Mouse (Mus musculus) layer of hippocampus, adult 9-11 months (tissue): ENCODE measurements around the gene Syk.

Experiments used
- DNase-seq: peaks from one replicate; pipeline ENCODE4 v3.0.0; 2022

The Syk gene

DNA sequence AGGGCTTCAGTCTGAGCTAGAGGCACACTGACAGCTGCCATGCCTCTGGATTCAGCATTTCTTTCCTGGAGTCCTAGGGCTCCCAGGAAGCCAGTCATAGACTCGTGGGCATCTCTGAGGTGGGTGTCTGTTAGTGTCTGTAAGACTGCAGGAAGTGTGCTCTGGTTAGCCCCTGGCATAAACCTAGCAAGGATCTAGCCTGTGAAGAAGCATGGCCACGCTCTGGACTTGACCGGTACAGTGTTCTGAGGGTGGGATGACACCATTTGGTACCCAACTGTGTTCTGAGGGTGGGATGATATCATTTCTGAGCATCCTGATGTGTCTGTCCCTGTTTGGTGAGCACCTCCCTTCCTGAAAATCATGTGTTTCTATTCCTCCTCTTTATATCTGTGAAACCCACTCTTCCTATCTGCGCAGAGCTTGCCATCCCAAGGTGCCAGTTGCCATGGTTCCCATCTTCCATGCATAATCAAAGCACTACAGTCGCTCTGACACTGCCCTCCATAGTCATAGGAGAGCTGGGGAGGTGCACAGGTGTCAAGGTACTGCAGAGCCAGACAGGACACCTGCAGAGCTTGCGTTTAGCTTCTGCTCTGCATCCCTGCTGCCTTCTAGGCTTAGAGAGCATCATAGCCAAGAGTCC is 20.9 kb downstream of the Syk start:
- DNase-seq: peak; percentile 38

DNA sequence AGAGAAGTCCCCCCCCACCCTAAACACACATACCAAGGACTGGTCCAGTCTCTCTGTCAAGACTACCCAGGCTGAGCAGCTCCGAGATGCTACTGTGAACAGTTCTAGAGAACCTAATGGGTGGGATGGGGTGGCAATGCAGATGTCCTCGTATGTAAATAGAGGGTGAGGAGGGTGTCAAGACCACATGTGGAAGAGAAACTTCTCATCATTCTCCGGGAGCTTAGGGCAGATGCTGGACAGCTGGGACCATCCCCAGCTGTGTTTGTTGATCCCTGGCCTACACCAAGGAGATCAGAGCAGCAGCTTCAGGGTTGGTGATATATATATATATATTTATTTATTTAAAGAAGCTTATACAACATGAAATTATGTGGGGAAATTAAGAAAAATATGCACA is 22.0 kb downstream of the Syk start:
- DNase-seq: no peak

DNA sequence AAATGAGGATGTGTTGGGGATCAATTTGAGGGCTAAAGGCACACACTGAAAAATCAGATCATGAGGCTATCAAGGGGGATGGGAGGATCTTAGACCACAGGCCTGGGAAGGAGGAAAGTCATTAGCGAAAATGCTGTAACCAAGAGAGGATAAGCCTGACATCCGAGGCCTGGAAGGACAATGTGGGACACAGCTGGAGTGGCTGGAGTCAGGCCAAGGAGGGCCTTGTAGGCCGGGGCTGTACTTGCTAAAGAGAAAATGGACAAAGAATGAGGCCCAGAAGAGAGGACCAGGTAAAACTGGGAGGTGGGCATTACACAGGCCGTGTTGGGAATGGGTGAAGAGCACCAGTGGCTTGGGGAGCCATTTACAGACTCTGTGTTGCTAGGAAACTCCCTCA is 22.9 kb downstream of the Syk start:
- DNase-seq: no peak

DNA sequence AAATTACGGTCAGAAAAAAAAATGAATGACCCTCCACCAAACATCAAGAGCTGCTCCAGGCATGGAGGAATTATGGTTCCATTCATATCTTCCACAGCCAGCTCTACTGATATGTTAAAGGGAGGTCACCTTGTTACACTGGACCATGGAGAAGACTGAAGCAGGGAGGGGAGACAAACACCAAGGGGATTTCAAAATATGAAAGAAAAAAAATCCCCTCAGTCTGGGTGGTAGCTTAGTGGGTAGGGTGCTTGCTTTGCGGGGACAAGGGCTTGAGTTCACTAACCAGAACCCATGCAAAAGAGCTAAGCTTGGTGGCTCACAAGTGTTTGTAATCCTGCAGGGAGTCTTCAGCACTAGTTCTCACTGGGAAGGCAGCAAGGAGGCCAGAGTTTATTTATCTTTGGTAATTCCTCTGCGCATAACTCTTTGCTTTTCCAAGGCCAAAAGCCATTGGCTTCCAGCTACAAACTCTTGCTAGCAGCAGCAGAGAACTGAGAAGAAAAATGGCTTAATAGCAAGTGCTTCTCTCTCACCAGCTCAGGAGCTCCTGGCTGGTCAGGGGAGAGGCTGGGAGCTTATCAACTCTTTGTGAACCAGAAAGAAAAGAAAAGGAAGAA is 23.8 kb downstream of the Syk start:
- DNase-seq: no peak

DNA sequence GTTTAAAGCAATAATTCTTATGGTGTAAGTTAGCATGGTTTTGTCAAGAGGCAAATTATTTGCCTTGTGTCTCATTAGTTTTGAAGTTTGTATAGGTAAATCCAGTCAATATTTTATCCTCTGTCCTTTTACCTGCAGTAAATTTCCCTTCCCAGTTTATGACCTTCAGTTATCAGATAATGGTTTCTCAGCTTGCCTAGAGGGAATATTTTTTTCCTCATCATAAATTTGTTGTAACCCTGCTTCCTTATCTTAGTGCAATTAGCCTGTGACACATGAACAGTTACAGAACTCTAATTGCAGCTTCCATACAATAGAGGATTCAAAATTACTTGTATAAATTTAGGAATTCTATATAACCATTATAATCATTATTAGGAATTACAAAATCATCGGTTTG is 25.0 kb downstream of the Syk start:
- no peak for DNase-seq

DNA sequence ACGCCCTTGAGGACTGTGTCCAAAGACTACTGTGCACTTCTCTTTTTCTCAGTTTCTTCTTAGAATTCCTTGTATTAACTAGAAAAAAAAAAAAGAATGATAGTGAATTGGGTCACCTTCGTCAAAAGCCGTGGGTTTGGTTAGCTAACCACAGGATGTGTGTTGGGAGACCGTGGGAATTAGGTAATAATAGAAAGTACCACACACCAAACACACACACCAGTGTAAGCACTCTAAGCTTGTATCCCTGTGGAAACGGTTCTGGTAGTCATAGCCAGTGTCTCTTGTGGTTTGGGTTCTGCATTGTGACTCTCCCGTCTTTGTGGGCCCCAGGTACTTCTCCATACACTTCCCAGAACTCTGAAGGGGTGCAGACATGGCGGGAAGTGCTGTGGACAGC is 27.5 kb downstream of the Syk start:
- DNase-seq: no peak

DNA sequence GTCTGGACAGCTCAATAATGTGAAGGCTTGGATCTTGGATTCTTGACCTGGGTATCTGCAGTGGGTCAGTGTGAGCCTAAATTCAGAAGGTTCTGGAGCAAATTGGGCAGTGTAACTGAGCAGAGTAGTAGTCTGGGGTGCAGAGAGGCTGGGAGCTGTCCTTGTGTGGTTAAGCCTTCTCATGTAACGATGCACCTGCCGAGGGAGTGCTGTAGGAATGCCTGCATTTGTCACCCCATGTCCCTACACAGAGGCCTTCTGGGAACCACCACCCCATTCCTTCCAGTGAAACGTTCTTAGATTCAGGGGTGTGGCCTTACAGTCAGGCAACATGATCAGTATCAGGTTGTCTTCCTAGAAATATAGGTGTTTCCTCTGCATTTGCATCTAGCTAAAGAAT is 30.3 kb downstream of the Syk start:
- no peak for DNase-seq

DNA sequence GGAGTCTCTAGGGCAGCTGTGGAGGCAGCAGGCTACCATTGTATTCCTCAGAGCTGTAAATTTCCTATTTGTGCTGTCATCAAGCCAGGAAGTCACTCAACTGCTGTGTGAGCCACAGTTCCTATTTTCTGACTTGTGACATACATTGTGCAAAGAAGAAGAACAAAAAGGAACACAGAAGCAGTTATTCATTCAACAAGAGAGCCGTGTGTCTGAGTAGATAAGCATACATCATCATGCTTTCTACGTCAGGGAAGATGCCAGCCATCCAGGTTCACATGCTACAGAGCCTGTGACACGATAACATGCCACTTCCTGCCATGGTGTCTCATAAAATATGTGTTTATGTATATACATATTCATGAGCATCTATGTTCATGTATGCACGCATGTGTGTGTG is 32.1 kb downstream of the Syk start:
- DNase-seq: no peak

DNA sequence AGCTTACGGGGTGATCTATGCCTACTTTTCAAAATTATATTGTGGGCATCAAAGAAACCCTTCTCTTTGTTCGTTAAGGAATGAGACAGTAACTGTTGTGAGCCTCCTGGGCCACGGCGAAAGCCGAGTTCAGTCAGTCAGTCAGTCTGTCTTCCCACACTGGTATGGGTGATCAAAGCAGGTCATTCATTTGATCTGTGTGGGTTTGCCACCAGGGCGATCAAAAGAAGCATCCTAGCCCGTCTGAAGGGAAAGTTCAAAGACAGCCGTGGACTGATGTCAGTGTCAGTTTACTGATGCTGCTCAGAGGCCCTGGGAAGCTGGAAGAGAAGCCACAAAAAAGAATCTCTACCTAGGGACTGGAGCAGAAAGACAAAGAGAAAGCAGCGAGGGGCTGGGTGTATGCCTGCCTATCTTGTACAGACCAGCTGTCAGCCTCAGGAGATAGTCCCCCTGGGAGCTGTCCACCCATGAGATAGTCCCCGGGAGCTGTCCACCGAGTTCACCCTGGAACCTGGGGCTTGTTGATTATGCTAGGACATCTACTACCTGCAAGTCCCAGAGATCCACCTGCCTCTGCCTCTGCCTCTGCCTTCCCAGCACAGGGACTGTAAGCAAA is 34.2 kb downstream of the Syk start:
- DNase-seq: no peak

DNA sequence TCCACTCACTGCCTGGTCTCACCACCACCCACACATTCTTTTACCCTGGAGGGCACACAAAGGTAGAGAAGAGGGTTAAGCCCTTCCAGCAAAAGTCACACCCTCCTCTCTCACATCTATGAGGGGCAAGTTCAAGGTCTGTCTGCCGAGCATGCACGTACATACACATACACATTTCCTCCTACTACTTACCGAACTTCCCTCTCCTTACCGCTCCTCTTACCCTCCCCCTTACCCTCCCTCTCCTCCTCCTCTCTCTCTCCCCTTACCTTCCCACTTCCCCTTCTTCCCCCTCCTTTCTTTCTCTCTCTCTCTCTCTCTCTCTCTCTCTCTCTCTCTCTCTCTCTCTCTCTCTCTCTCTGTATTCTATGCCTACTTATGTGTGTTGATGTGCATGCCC is 35.6 kb downstream of the Syk start:
- DNase-seq: no peak

DNA sequence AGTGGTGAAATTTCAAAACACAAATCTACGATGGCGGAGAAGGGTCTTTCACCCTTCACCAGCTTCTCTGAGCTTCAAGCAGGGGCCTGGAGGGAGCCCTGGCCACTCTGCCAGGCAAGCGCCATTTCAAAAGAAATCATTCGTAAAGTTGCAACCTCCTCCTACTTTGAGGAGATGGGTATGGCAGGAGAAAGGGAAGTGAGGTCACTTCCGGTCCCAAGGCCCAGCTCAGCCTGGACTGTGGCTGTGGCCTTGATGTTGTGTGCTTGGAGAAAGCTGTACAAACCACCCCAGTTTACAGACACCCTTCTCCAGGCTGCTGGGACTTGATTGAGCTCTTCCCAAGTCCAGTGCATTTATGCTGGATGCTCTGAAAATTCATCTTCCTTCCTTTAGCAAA is 36.5 kb downstream of the Syk start:
- no peak for DNase-seq

DNA sequence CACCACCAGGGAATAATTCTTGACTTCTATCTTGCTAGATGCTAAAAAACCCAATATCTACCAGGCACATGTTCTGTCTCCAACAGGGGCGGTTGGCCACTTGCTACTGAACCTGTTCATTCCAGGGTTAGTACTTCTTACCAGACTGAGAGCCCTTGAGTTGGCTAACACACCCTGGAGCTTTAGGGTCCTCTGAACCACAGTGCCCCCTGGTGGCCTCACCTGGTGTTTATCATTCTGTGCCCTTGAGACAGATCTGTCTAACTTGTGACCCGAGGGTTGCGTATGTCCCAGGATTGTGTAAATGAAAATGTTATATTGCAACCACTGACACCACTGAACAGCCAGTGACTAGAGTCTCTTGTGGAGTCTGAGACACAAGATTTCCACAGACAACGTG is 41.1 kb downstream of the Syk start:
- DNase-seq: peak; percentile 60

DNA sequence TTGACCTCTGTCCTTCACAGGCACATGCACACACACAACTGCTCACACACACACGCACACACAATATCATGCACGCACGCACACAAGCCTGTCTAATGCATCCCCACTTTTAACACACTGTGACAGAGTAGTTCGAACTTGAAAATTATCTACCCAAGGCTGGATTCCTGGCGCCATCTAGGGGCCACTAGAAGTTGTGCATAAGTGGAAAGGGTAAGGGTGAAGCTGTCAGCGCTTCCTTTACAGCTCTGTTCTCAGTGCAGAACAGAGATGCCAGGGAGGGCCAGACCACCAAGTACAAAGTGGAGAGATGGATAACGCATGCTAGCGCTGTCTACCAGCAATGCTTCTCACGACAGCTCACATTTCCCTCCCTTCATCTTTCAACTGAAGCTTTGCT is 45.6 kb downstream of the Syk start:
- DNase-seq: no peak

DNA sequence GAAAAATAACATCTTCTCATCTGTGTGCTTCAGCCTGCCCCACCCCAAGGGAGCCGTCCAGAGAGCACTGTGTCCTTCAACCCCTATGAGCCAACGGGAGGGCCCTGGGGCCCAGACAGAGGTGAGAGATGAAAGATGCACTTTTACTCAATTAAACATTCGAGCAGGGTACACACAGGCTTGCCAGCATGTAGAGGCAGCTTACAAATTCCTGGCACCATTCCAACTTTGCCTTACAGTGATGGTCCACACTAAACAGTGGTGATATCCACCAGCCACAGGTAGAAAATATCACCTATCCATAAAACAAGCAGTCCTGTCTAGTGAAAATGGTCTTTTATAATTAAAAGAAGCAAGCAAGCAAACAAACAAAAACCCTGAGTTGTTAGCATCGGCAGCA is 48.7 kb downstream of the Syk start:
- no peak for DNase-seq

DNA sequence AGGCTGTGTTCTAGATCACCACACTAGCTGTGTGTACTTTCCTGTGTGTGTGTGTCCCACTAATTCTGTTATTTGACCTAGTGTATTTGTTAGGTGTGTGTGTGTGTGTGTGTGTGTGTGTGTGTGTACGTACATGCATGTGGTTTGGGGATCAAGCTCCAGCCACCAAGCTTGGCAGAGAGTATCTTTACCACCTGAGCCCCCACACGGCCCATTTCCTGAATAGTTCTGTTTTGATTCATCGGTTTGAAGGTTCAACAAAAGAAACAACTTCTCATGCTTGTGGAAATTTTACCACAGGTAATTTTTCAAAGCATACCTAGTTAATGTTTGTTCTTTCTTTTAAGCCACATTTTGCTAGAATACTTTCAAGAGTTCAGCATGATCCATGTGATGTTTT is 52.5 kb downstream of the Syk start:
- DNase-seq: no peak

DNA sequence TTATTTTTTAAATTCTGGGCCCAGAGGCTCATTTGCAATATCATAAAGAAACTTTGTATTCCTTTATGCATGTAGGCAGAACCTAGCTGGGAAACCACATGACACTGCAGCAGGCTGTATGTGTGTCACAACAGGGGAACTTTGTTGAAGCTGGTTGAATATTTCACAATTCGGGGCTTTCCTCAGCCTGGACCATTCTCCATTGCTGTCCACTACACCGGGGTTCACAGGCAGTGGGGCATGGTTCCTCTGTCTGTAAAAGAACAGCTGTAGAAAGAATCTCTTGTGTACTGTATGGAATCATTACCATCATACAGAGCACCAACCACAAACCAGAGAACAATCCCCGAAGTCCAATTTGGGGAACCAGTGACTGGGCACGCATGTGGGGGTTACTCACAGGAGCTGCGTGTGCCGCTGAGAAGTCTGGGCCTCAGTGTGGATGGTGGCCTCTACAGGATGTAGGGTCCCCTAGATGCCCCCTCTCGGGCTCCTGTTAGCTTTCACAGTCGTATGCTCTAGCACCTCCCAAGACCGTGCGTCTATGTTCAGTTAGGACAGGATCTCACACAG is 53.3 kb downstream of the Syk start:
- no peak for DNase-seq

DNA sequence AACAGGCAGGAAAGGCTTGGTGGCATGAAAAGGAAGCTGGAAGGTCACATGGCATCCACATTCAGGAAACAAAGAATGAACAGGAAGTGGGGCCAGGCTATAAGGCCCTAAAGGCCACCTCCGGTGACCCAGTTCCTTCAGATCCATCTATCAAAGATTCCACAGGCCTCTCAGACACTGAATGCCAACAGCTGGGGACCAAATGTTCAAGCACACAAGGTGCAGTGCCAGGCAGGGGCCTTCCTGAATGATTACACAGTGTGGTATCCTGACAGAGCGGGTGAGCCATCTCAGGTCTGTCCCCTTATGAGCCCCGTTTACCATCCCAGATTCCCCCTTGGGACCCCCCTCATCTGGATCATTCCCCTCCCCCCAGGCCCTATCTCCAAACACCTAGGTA is 63.6 kb downstream of the Syk start:
- no peak for DNase-seq

DNA sequence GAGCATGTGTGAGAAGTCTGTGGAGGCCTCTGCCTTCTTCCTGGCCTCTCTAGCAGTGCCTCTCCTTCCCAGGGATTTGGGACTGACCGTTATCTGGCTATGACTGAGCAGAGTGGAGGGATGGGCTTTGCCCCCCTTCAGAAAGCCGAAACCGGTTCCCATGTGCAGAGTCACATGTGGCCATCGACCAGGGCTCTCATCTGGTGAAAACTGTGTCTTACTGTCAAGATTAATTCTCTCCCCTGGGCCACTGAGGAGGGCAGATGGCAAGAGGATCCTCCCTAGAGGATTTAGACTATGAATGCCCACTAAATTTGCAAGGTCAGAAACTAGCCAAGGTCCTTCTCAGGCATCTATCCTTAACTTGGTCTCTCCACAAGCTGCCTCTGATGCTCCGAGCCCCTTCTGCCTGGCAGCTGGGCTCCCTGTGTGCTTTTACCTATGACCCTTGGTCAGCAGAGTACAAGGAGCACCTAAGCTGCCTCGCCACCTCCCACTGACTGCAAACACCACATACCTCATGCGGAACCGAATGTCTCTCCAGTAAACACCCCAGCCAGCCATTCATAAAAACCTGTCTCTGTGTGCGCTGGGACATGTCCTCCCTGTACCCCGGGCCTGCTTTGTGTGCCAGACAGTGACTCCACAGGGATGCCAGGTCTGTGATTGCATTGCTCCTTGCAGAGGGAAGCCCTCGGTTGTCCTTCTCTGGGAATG is 65.2 kb downstream of the Syk start:
- DNase-seq: no peak

DNA sequence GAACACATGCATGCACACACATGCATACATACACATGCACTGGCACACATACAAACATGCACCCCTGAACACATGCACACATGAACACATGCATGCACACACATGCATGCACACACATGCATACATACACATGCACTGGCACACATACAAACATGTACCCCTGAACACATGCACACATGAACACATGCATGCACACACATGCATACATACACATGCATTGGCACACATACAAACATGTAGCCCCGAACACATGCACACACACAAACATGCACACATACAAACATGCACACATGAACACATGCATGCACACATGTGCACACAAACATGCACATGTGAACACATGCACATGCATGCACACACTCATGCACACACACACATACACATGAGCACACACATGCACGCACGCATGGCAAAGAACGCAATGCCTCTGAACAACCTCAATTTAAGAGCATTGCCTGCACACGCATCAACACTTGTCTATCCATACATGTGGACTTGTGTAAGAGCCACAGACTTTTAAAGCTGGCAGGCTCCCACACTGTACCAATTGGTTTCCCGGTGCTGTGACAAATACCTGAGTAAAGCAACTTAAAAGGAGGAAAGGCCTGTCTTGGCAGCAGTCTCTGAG is 66.9 kb downstream of the Syk start:
- DNase-seq: no peak

DNA sequence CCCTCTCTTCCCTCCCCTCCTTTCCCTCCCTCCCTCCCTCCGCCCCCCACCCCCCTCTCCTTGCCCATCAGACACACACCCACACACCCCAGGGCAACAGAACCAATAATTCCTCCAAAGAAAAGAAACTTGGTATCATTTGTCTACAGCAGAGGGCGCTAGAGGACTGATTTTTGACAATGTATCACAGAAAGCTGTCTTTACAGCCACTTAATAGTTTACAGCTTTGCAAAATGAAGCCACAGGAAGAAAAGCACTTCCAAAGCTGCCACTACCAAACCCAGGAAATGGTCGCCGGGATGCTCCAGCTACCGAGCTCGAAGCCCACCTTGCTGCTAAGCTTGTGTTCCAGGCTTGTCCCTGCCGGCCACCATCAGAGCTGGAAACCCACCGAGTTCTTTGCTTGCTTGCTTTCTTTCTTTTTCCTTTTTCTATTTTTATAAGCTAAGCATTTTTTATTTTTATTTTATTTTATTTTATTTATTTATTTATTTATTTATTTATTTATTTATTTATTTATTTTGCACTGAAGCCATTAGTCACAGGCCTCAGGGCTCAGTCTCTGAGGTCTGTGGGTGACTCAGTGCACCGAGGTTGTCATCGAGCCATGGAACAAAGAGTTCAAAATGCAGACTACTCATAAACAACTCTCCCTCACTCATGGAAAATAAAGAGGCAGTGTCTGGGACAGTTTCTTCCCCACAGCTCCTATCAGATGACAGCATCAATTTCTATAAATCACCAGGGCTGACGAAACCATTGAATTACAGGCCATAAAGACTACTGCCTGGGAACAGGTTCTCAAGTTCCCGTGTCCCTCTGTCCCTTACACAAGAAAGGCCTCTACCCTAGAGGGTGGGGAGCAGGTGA is 68.6 kb downstream of the Syk start:
- peak; percentile 63 for DNase-seq

DNA sequence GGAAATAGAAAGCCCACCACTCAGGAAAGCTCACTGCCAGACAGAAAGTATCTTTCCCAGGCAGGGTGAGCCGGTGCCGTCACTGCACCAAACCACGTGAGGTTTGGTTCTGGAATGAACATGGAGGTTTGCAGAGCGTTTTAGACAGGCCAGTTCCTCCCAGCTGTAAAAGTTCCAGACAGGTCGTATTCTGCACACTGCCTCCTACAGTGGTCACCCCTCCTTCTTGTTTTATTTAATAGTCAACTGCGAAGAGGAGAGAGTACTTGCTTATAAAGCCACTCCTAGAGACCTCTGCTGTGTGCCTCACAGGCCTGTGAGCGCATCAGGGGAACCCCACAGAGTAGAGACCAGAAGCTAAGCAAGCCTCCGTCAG is 69.3 kb downstream of the Syk start:
- no peak for DNase-seq

DNA sequence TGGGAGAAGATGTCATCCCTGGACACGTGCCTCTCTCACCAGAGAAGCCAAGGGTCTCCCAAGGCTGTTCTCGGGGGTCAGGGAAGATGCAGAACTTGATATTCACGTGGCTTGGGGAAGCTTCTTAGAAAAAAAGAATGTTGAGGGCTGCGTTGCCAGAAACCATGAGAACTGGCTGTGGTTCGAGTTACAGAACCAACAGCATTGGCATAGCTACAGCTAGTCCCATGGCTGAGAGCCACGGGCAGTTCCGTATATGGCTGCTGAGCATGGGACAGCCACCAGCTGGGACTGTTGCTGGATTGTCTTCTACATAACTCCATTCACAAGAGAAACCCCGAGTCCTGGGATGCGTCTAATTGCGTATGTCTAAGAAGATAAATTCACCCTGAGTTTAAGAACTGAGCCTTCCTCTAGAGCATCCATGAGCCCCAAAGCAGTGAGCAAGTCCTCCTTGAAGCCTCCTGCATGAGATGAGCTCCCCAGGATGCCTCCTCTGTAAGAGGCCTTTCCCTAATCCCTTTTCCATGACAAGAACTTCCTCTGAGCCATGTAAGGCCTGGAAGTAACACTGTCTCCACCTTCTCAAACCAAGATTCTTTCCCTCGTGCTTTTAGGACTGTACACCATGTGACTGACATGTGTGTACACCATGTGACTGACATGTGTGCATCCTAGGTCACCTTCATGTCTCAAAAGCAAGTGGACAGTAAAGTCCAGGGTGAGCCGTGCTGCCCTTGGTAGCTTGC is 71.3 kb downstream of the Syk start:
- no peak for DNase-seq
